Mouse (Mus musculus) limb, embryonic 13.5 days (tissue): ENCODE measurements around the gene Hivep3. TPM values are rescaled to one million over a fixed set of nuclear protein-coding genes. Genes with fewer than 3 reads are reported as not detected.

Experiments used
- ATAC-seq: fragments of 200-750 bp; cut with Nextera tagmentation; 2 replicates; pipeline ENCODE4 v1.8.0; 2017; ENCODE audit warnings: low read depth, moderate number of reproducible peaks, moderate TSS enrichment; ENCODE audit not compliant: low FRiP score
- H3K27ac ChIP-seq: fragments of 300-500 bp; sonication (generic); 2 replicates; pipeline ENCODE4 v1.5.1; 2015; ENCODE audit warnings: inconsistent platforms, mild to moderate bottlenecking, moderate library complexity
- H3K27me3 ChIP-seq: fragments of 300-500 bp; sonication (generic); 2 replicates; pipeline ENCODE4 v1.6.1; 2015; ENCODE audit warnings: mild to moderate bottlenecking, inconsistent platforms
- H3K36me3 ChIP-seq: fragments of 300-500 bp; sonication (generic); 2 replicates; pipeline ENCODE4 v1.6.1; 2015; ENCODE audit warnings: inconsistent platforms, mild to moderate bottlenecking, moderate library complexity
- H3K4me1 ChIP-seq: fragments of 300-500 bp; sonication (generic); 2 replicates; pipeline ENCODE4 v1.6.1; 2015; ENCODE audit warnings: inconsistent platforms
- H3K4me2 ChIP-seq: fragments of 300-500 bp; sonication (generic); replicated peaks from 2 replicates; pipeline ENCODE4 v1.6.1; 2015; ENCODE audit warnings: inconsistent platforms, mild to moderate bottlenecking, moderate library complexity
- H3K4me3 ChIP-seq: fragments of 300-500 bp; sonication (generic); 2 replicates; pipeline ENCODE4 v1.5.1; 2015; ENCODE audit warnings: moderate library complexity, mild to moderate bottlenecking, inconsistent platforms
- H3K9ac ChIP-seq: fragments of 300-500 bp; sonication (generic); 2 replicates; pipeline ENCODE4 v1.6.1; 2015; ENCODE audit warnings: mild to moderate bottlenecking, inconsistent platforms
- H3K9me3 ChIP-seq: fragments of 300-500 bp; sonication (generic); 2 replicates; pipeline ENCODE4 v1.6.1; 2016; ENCODE audit warnings: inconsistent platforms
- WGBS: fragments of 180-500 bp; shearing (Covaris S2); methylation state at CpG from one replicate; pipeline ENCODE4 v1.1.7; 2015; 5-methylcytosine and 5-hydroxymethylcytosine counted together
- polyA plus RNA-seq: library from polyadenylated mRNA; unstranded; fragments of >200 nt; fragmentation: Nextera tagmentation; extraction: Ambion mirVana; gene quantifications from 2 replicates; pipeline ENCODE4 v1.2.1, GENCODE M21; 2015

Hivep3 gene
- polyA plus RNA-seq, 1 experiment from 2014 or later, result 2.1 TPM

DNA sequence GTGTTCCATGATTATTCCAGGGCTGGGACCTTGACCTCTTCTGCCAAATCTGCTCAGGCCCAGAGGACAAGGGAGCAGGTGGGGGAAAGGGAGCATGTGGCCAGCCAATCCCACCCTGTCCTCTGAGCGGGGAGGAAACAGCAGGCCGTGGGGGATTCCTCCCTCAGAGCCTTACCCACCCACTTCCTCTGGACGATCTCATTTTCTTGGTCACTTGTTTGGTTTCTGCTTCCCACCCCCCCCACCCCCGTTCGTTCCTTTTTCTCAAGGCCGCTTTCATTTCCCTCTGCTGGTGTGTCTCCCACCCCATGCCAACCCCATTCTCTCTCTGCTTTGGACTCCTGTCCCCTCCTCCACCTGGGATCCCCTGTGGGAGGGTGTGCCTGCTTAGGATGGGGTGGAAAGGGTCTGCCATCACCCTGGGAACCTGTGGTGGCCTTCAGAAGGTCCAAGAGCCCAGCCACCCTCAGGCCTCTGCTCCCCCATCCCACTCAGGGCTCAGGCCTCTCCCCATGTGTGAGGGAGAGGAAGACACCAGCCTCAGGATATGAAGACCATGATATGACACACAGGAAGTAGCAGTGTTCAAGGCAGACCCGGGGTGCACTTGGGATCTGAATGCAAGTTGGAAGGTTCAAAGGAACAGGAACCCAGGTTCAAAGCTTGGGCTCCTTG is 244.4 kb downstream of the Hivep3 start:
- H3K4me2 ChIP-seq, result no peak overlapping the region
- no peak overlapping the region for H3K27ac ChIP-seq
- no peaks in the 10 kb centered on the region for H3K9me3 ChIP-seq
- H3K36me3 ChIP-seq, result no peaks in the 10 kb centered on the region
- H3K4me3 ChIP-seq, result no peak overlapping the region
- no peak overlapping the region for H3K9ac ChIP-seq
- WGBS, result 72% methylated on average over 7 of the region's 7 CpGs
- ATAC-seq, result no peak
- no peaks in the 10 kb centered on the region for H3K27me3 ChIP-seq
- H3K4me1 ChIP-seq, result 0 out of 2 replicates have a peak, but pooled peaks cover 5% of the 10 kb centered on the region

DNA sequence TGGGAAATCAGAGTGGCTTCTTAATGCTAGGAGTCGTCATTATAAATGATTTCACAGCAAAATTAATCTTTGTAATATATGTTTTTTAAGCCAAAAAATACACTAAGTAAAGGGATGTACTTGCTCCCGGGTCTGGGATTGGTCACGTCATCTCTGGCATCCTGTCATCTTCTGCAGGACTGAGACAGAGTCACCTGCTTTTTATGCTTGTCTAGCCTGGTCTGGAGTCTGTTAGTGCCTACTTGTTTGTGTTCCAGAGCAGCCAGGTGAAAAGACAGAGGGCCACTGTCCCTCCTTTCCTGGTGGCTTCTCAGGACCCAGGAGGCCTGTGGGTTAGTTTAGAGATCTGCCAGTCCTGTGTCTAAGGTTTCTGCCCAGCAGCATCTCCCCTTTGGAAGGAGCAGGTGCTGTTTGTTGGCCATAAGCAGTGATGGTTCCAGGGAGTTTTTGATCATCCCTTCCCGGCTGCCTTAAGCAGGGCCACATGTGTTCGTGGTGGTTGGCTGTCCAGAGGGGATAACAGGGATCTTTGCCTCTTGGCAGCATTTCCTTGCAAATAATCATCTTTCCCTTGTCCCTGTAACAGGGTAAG is 245.8 kb downstream of the Hivep3 start:
- H3K4me2 ChIP-seq, result no peak overlapping the region
- no peak overlapping the region for H3K9ac ChIP-seq
- no peak for ATAC-seq
- H3K4me1 ChIP-seq, result 0 out of 2 replicates have a peak, but pooled peaks cover 5% of the 10 kb centered on the region
- H3K27me3 ChIP-seq, result no peaks in the 10 kb centered on the region
- 57% methylated on average over 5 of the region's 5 CpGs for WGBS
- H3K4me3 ChIP-seq, result no peak overlapping the region
- no peak overlapping the region for H3K27ac ChIP-seq
- H3K9me3 ChIP-seq, result no peaks in the 10 kb centered on the region
- no peaks in the 10 kb centered on the region for H3K36me3 ChIP-seq

DNA sequence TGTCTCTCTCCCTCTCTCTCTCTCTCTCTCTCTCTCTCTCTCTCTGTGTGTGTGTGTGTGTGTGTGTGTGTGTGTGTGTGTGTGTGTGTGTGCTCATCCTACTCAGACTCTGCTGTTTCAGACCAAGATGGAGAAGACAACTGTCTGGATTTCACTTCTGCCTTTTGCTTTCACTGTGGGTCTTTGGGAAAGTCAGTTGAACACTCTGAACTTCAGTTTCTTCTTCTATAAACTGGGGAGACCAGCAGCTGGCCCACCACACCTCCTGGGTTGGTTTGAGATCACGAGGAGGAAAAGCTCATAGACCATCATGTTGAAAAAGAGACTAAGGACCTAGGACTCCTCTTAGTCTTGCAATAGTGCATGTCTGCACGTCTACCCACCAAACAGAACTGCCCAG is 246.3 kb downstream of the Hivep3 start:
- Histone ChIP-seq H3K27me3 (no peaks in the 10 kb centered on the region), H3K4me1 (0 out of 2 replicates have a peak, but pooled peaks cover under 1% of the 10 kb centered on the region), H3K9me3 (no peaks in the 10 kb centered on the region), H3K4me3 (no peak overlapping the region), H3K36me3 (no peaks in the 10 kb centered on the region), H3K27ac (no peak overlapping the region), H3K4me2 (no peak overlapping the region), H3K9ac (no peak overlapping the region)
- WGBS, result 71% methylated on average over 2 of the region's 2 CpGs
- no peak for ATAC-seq

DNA sequence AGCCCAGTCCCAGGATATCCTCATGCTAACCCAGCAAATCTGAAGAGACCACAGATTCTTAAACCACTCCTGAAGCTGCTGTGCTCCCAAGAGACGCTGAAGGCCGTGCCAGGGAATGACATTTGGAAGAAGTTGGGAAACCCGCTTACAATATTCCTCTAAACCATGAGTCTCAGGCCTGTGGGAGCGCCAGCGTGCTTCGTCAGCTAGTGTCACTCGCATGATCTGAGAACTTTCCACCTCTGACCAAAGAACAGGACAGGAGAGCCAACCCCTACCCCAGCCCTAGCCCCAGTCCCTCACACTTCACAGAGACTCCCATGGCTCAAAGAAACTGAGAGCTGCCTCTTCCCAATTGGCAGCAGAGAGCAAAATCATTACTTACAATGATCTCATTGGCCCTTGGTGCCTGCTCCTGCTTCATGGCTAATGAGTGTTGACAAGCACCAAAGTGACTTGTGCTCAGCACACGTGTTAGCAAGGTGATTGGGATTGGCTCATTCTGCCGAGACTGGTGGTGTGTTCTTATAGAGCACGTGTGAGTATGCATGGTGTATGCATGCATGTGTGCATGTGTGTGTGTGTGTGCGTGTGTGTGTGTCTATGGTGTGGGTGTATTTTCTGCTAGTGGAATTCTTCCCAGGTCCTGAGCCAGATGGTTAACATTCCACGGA is 247.6 kb downstream of the Hivep3 start:
- H3K4me2 ChIP-seq, result no peak overlapping the region
- WGBS, result 70% methylated on average over 12 of the region's 12 CpGs
- no peak overlapping the region for H3K27ac ChIP-seq
- H3K9me3 ChIP-seq, result no peaks in the 10 kb centered on the region
- ATAC-seq, result no peak
- H3K9ac ChIP-seq, result no peak overlapping the region
- no peak overlapping the region for H3K4me3 ChIP-seq
- H3K27me3 ChIP-seq, result no peaks in the 10 kb centered on the region
- no peaks in the 10 kb centered on the region for H3K36me3 ChIP-seq
- H3K4me1 ChIP-seq, result no peaks in the 10 kb centered on the region

DNA sequence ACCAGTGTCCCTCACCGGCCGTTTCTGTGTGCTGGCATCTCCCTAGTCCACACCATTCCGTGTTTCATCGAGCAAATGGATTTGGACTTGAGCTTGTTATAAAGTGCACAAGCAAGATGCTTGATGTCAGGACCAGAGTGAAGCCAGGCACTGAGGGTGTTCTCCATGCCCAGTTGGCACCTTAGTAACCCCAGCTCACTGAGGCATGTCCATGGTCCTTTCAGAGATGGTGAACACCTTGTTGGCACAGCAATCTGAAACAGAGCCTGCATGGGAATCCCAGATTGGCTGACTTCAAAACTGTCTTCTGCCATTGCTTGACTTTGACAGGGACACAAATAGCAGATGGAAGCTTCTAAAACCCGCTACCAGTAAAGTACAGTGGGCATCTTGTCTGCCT is 252.5 kb downstream of the Hivep3 start:
- no peak overlapping the region for H3K9ac ChIP-seq

DNA sequence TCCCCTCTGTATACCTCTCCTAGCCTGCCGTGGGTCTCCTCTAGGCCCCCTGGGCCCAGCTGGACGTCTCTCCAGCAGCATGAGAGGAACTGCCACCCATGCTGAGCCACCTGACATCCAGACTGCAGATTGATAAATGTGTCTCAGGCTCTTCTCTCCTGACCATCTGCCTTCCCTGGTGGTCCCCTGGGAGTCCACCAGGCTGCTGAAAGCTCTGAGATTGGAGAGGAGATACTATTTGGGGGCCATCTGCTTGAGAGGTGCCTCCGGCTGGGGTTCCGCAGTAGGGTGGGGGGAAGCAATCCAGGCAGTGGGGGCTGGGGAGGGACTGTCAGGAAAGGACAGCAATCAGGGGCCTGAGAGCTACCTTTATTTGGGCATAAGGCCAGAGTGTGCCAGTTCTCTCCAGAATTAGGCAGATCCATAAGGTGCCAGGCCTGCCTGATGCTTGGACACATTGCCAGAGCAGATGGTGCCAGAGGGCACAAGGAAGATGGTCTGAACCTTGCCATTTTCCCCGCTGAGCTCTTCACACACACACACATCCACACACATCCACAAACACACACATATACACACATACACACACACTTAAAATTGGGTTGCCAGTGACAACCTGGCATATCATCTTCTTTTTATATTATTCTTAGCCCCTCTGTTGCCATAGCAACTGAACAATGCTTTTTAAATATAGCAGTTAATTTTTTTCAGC is 253.2 kb downstream of the Hivep3 start:
- Histone ChIP-seq H3K4me3 (no peak overlapping the region), H3K27me3 (no peaks in the 10 kb centered on the region), H3K4me1 (peaks cover 4% of the 10 kb centered on the region; the same call in 1 of the 2 replicates), H3K4me2 (no peak overlapping the region), H3K9me3 (no peaks in the 10 kb centered on the region), H3K9ac (no peak overlapping the region), H3K36me3 (no peaks in the 10 kb centered on the region), H3K27ac (no peak overlapping the region)
- ATAC-seq, result no peak
- WGBS, result 50% methylated on average over 5 of the region's 5 CpGs

More for the DNA sequence above, 252.5 kb downstream of the Hivep3 start:
- H3K4me3 ChIP-seq, result no peak overlapping the region
- ATAC-seq, result no peak
- no peak overlapping the region for H3K4me2 ChIP-seq
- no peaks in the 10 kb centered on the region for H3K36me3 ChIP-seq
- no peaks in the 10 kb centered on the region for H3K27me3 ChIP-seq
- no peaks in the 10 kb centered on the region for H3K9me3 ChIP-seq
- peaks cover 4% of the 10 kb centered on the region; the same call in 1 of the 2 replicates for H3K4me1 ChIP-seq
- H3K27ac ChIP-seq, result no peak overlapping the region
- WGBS, result 79% methylated on average over 5 of the region's 5 CpGs

DNA sequence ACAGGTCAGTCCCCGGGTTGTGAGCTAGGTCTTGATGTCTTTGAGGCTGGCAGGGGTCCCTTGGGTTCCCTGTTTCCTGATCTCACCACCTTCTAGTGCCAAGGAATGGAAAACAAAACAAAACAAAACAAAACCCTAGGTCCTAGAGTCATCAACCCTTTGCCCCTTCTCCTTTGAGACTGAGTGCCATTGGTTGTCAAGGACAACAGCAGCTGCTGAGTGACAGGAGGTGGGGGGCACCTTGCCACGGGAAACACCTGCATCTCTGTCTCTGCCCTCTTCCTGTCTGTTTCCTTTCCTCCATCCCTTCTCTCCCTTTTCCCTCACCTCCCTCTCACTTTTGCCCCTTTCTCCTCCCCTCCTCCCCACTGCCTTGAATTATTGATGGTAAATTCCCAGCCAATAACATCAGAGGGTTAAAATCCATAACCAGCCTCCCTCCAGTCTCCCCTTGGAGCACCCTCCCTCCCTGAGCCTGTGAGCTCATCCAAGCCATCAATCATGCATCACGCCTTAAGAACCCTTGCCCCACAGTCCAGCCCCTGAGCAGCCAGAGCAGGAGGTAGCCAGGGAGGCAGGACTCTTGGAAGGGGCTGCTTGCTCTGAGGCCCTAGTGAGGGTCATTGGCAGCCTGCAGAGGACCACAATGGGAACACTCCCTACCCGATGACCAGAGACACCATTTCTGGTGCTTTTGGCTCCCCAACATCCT is 253.9 kb downstream of the Hivep3 start:
- Histone ChIP-seq H3K27ac (no peak overlapping the region), H3K9me3 (no peaks in the 10 kb centered on the region), H3K4me2 (no peak overlapping the region), H3K4me1 (peaks cover 4% of the 10 kb centered on the region; the same call in 1 of the 2 replicates), H3K36me3 (no peaks in the 10 kb centered on the region), H3K9ac (no peak overlapping the region), H3K27me3 (no peaks in the 10 kb centered on the region), H3K4me3 (no peak overlapping the region)
- ATAC-seq, result no peak
- 54% methylated on average over 4 of the region's 4 CpGs for WGBS

DNA sequence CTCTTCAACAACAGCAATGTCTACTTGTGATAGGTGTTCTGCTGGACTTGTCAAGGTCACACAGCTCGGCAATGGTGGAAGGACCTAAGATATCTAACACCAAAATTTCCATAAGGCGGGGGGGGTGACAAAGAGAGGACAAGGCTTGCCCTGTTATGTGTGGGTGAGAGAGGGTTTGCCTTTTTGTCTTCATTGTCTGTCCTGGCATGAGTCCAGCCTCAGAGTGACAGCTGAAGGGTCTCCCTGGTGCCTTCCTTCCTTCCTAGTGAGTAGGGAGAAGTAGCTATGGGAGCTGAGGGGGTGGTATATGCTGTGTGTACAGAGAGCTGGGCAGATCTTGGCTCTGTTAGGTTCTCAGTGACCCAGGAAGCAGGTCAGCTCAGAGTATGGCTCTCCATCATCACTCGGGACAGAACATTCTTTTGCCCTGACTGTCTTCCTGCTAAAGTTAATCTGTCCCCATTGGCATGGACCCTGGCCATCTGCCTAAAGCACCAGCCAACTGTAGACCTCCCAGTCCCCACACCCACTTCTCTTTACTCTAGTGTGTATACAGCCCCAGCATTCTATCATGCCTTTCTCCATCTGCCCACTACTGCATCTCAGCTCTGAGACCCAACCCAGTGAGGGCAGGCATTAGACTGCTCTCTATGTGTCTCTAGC is 255.6 kb downstream of the Hivep3 start:
- Histone ChIP-seq H3K9me3 (no peaks in the 10 kb centered on the region), H3K27ac (no peak overlapping the region), H3K36me3 (no peaks in the 10 kb centered on the region), H3K4me3 (no peak overlapping the region), H3K4me1 (peaks cover 4% of the 10 kb centered on the region; the same call in 1 of the 2 replicates), H3K4me2 (no peak overlapping the region), H3K27me3 (no peaks in the 10 kb centered on the region), H3K9ac (no peak overlapping the region)
- ATAC-seq, result no peak
- 70% methylated on average over 3 of the region's 3 CpGs for WGBS

DNA sequence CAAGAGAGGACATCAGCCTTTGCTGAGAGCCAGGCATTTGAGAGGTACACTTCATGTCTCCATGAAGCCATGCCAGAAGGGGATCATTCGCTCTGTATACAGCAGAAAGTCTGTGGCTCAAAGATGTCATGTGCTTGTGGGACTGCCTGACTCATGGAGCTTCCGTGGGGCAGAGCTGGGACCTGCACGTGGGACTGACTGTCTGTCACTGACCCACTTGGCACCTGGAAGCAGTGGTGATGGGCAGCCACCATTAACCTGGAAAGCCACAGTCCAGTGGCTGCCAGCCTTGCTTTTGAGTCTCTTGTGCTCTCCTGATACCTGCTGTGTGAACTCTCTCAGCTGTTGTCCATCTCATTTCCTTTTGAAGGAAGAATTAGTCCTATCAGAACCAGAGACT is 256.8 kb downstream of the Hivep3 start:
- H3K9ac ChIP-seq, result no peak overlapping the region
- H3K27me3 ChIP-seq, result no peaks in the 10 kb centered on the region
- no peak overlapping the region for H3K4me3 ChIP-seq
- peaks cover 4% of the 10 kb centered on the region; the same call in 1 of the 2 replicates for H3K4me1 ChIP-seq
- WGBS, result 75% methylated on average over 3 of the region's 3 CpGs
- no peaks in the 10 kb centered on the region for H3K36me3 ChIP-seq
- no peaks in the 10 kb centered on the region for H3K9me3 ChIP-seq
- no peak overlapping the region for H3K27ac ChIP-seq
- no peak for ATAC-seq
- H3K4me2 ChIP-seq, result no peak overlapping the region

DNA sequence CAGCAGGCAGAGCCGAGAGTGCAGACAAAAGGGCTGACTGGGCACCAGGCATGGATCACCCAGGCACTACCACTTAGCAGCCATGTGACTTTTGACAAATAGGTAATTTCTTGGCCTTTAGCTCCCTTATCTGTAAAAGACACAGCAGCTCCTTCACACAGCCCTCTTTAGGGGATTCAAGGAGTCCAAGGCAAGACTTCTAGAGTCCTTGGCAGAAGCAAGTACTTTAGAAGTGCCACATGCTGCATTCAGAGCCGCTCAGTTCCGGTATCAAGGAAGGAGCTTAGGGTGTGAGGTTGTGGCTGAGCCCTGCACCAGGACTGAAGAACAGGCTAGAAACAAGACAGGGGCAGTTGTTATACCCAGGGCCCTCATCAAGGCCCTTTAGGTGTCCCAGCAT is 257.3 kb downstream of the Hivep3 start:
- no peaks in the 10 kb centered on the region for H3K9me3 ChIP-seq
- H3K9ac ChIP-seq, result no peak overlapping the region
- H3K4me2 ChIP-seq, result no peak overlapping the region
- no peaks in the 10 kb centered on the region for H3K36me3 ChIP-seq
- no peak overlapping the region for H3K4me3 ChIP-seq
- H3K4me1 ChIP-seq, result peaks cover 4% of the 10 kb centered on the region; the same call in 1 of the 2 replicates
- no peak overlapping the region for H3K27ac ChIP-seq
- no peaks in the 10 kb centered on the region for H3K27me3 ChIP-seq
- WGBS, result 94% methylated on average over 3 of the region's 3 CpGs
- ATAC-seq, result no peak

DNA sequence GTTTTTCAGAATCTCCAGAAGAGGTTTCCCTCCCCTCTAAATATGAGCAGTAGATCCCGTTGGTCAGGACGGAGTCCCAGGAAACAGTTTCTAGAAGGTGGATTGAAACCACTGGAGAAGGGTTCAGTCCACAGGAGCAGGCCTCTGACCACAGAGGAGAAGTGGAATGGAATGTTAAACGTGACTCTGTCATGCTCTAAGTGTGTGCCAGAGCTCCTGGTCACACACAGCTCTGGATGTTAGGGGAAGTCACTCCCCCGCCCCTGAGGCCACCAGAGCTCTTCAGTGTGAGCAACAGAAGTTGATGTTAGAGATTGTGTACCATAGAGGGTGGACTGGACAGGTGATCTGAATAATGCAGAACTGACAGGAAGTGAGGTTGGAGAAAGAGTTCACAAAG is 258.2 kb downstream of the Hivep3 start:
- Histone ChIP-seq H3K4me2 (no peak overlapping the region), H3K27ac (no peak overlapping the region), H3K4me1 (peaks cover 4% of the 10 kb centered on the region; the same call in 1 of the 2 replicates), H3K9ac (no peak overlapping the region), H3K4me3 (no peak overlapping the region), H3K27me3 (no peaks in the 10 kb centered on the region), H3K9me3 (no peaks in the 10 kb centered on the region), H3K36me3 (no peaks in the 10 kb centered on the region)
- ATAC-seq, result no peak
- WGBS, result 59% methylated on average over 4 of the region's 4 CpGs
